Mouse (Mus musculus): Measurements from ENCODE around the gene Abcb9. TPM values are rescaled to one million over a fixed set of nuclear protein-coding genes. Genes with fewer than 3 reads are reported as not detected.

Gene Abcb9
- 2.7 and 3.5 TPM in 2 replicates for polyA plus RNA-seq (2015; fragmentation: Nextera tagmentation; extraction: Ambion mirVana)

DNA sequence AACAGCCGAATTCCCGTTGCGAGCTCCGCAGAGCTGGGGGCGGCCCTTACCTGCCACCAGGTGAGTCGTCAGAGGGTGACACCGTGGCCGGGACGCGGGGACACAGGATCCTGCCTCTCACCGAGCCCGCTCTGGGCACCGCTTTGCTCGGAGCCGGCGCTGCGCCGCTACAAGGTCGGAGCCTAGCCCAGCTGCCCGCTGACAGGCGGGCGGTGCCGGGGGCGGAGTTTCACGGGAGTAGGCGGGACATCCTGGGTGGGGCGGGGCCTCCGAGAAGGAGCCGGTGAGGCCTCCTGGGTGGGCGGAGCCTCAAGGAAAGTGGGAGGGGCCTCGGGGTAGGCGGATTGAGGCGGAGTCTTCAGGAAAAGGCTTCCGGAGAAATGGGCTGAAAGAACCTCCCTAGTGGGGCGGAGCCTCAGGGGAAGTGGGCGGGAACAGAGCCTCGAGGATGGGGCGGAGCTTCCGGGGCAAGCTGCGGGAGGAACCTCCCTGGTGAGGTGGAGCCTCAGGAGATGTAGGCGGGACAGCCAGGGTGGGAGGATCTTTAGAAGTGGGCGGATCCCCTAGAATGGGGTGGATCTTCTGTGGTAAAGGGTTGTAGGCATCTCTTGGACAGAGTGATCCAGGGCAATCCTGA is at the start of gene Abcb9:
Gene Abcb9 (minus strand): TSS at position 203 of the 637 bp plus-strand sequence.

DNA sequence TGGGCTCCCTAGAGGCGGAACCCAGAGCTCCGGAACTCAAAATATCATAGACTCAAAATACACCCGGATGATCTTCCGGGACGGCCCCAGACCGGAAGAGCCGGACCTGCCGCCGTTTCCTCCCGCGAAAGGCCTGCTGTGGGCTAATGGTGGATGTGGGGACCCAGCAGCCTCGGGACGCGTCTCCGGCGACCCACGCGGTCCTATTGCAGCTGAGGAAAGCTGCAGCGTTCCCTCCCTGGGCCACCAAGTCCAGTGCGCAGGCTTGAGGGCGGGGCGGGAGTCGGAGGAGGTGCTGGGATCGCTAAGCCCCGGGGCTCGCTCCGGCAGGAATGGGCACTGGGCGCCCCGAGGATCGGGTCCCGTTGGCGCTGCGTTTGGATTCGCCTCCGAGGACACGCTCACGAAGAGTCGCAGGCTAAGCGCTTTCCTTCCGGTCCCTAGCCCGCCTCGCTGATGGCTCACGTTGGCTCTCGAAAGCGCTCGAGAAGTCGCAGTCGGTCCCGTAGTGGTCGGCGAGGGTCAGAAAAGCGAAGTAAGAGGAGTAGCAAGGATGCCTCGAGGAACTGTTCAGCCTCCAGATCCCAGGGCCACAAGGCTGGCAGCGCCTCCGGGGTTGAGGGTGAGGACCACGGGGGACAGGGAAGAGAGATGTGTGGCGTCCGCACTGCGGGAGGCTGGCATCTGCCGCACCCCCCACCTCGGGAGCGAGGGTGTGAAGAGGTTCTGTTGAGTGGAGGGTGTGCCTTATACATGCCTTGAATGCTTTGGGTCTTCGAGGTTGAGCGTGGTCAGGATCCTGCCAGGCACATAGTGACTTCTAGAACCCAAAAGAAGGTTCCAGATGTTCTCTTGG is 20.6 kb upstream of the Abcb9 start, which contains the start of gene Arl6ip4:
Gene Arl6ip4 (plus strand): TSS at position 100 of the 856 bp plus-strand sequence.

DNA sequence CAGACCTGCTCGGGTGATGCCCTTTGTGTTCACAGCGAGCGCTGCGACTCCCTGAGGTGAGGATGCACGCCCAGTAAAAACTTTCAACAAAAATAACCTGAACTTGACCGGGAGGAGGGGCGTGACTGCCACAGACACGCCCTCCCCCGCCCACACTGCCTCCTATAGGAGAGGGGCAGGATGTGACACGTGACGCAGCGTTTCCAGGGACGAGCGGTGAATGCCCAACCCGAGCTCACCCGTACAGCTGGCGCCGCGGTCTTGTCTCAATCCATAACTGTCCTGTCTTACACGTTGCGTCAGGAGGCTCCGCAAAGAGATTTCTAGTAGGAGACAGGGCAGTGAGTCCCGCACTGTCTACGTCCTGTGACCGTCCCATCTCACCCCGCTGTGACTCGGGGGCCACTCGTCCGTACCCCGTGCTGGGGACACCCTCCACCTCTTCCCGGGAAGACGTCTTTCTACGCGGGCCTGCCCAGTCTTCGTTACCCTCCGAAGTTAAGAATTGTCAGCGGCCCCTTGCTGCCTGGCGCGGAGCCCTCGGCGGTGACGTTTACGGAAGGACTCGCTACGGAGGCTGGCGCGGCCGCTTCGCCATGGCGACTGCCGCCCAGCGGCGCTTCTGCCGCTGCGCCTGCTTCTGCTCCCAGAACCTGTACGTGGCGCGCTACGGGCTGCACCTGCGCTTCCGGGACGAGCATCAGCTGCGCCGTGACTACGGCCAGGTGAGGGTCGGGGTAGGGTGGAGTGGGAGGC is 16.3 kb upstream of the Abcb9 start, which contains the start of gene Ogfod2:
Gene Ogfod2 (plus strand): TSS at position 556 of the 756 bp plus-strand sequence.

DNA sequence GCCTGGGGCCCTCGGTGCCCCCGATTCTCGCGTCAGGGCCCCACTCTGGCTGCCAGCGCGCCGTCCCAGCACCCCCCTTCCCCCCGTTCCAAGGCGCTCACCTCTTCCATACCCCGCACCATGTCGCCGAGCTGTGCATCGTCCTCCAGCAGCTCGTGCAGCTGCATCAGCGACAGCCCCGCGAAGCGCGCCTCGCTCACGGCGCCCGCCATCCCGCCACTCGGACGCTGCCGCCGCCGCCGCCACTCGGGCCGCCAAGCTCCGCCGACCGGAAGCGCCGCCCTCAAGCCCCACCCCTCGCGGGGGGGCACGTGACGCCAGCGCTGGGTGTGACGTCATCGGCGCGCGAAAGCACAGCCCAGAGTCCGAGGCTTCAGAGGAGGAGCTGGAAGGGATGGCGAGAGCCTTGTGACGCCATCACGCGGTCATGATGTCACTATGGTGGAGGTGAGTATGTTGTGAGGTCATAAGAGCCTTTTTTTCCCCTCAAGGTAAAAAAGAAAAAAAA is 63.5 kb downstream of the Abcb9 start, which contains the start of gene Vps37b:
Gene Vps37b (minus strand): TSS at position 270 of the 508 bp plus-strand sequence.

Other genes with a start within 250 kb of the Abcb9 start
- gene Hcar2, start 230.3 kb downstream of the Abcb9 start, polyA plus RNA-seq (2015; fragmentation: Nextera tagmentation; extraction: Ambion mirVana) = 0.19 and 0.41 TPM in 2 replicates
- 1.8 and 2.4 TPM in 2 replicates for gene Hcar1, start 215.8 kb downstream of the Abcb9 start, polyA plus RNA-seq (2015; fragmentation: Nextera tagmentation; extraction: Ambion mirVana)
- 92.2 and 107 TPM in 2 replicates for gene Denr, start 188.6 kb downstream of the Abcb9 start, polyA plus RNA-seq (2015; fragmentation: Nextera tagmentation; extraction: Ambion mirVana)
- gene Gm43518, start 168.4 kb downstream of the Abcb9 start, polyA plus RNA-seq (2015; fragmentation: Nextera tagmentation; extraction: Ambion mirVana) = 1.1 and 2.8 TPM in 2 replicates
- 5.0 and 6.9 TPM in 2 replicates for gene Ccdc62, start 165.1 kb downstream of the Abcb9 start, polyA plus RNA-seq (2015; fragmentation: Nextera tagmentation; extraction: Ambion mirVana)
- 5.0 and 5.5 TPM in 2 replicates for gene Hip1r, start 122.2 kb downstream of the Abcb9 start, polyA plus RNA-seq (2015; fragmentation: Nextera tagmentation; extraction: Ambion mirVana)
- gene Vps37b, start 63.5 kb downstream of the Abcb9 start, polyA plus RNA-seq (2015; fragmentation: Nextera tagmentation; extraction: Ambion mirVana) = 33.5 and 60.7 TPM in 2 replicates
- 29.7 and 52.4 TPM in 2 replicates for gene Ogfod2, start 16.5 kb upstream of the Abcb9 start, polyA plus RNA-seq (2015; fragmentation: Nextera tagmentation; extraction: Ambion mirVana)
- gene Arl6ip4, start 20.3 kb upstream of the Abcb9 start, polyA plus RNA-seq (2015; fragmentation: Nextera tagmentation; extraction: Ambion mirVana) = 82.9 and 100 TPM in 2 replicates
- 3.2 and 3.3 TPM in 2 replicates for gene Pitpnm2, start 154.0 kb upstream of the Abcb9 start, polyA plus RNA-seq (2015; fragmentation: Nextera tagmentation; extraction: Ambion mirVana)
- gene Mphosph9, start 232.2 kb upstream of the Abcb9 start, polyA plus RNA-seq (2015; fragmentation: Nextera tagmentation; extraction: Ambion mirVana) = 5.1 and 5.5 TPM in 2 replicates
- 13.7 and 15.7 TPM in 2 replicates for gene 2810006K23Rik, start 232.3 kb upstream of the Abcb9 start, polyA plus RNA-seq (2015; fragmentation: Nextera tagmentation; extraction: Ambion mirVana)

Measured in adrenal gland, postnatal 0 days (tissue).